Mouse (Mus musculus) cerebellum, adult 8-10 months (tissue): Measurements from ENCODE around the gene Gm9046.
"Not testable (repeated sequence)": the region's sequence is repeated elsewhere in the genome, so short reads cannot be mapped to it uniquely, and the experiment has no call there.

ENCODE experiments used
- DNase-seq: peaks from one replicate; pipeline ENCODE4 v3.0.0; 2022

Gm9046 gene

GRCm38 (mm10) chr10:118343155-118343554 is at the start of gene Gm9046:
Gm9046 (minus strand) TSS chr10:118343255.
- not testable (repeated sequence) for DNase-seq

- DNase-seq: peak; percentile 43
These were observed 27.4 kb upstream of the Gm9046 start for GRCm38 (mm10) chr10:118370443-118370842.

- DNase-seq: no peak
These were observed 26.5 kb upstream of the Gm9046 start for GRCm38 (mm10) chr10:118369518-118369917.

- DNase-seq: not testable (repeated sequence)
These were observed 10.9 kb upstream of the Gm9046 start, which contains the start of gene Gm9049 for GRCm38 (mm10) chr10:118354005-118354404. Gm9049 (minus strand) TSS chr10:118354105.

- DNase-seq: not testable (repeated sequence)
These were observed 5.5 kb upstream of the Gm9046 start, which contains the start of gene Gm9048 for GRCm38 (mm10) chr10:118348579-118348978. Gm9048 (minus strand) TSS chr10:118348679.

- not testable (repeated sequence) for DNase-seq
These were observed 5.3 kb downstream of the Gm9046 start, which contains the start of gene Gm9045 for GRCm38 (mm10) chr10:118337731-118338130. Gm9045 (minus strand) TSS chr10:118337831.

- DNase-seq: not testable (repeated sequence)
These were observed 10.7 kb downstream of the Gm9046 start, which contains the start of gene Gm9044 for GRCm38 (mm10) chr10:118332308-118332707. Gm9044 (minus strand) TSS chr10:118332408.

GRCm38 (mm10) chr10:118326869-118327268 is 16.2 kb downstream of the Gm9046 start, which contains the start of gene Gm9040:
Gm9040 (minus strand) TSS chr10:118326969.
- not testable (repeated sequence) for DNase-seq

- DNase-seq: no peak
These were observed 24.0 kb downstream of the Gm9046 start for GRCm38 (mm10) chr10:118319024-118319423.

- not testable (repeated sequence) for DNase-seq
These were observed 40.9 kb downstream of the Gm9046 start for GRCm38 (mm10) chr10:118302133-118302532.

- DNase-seq: no peak
These were observed 48.1 kb downstream of the Gm9046 start, which contains the start of gene Iltifb for GRCm38 (mm10) chr10:118294938-118295337. Iltifb (minus strand) TSS chr10:118295038.
